Mouse (Mus musculus) heart, embryonic 13.5 days (tissue): ENCODE data around the gene Arhgap31. TPM values are rescaled to one million over a fixed set of nuclear protein-coding genes. Genes with fewer than 3 reads are reported as not detected.
A peak's percentile ranks its signal among the peaks of the same experiment; 100 is the strongest.

Experiments used
- ATAC-seq: fragments of 200-750 bp; cut with Nextera tagmentation; 2 replicates; pipeline ENCODE4 v1.8.0; 2017; ENCODE audit warnings: moderate TSS enrichment; ENCODE audit not compliant: insufficient number of reproducible peaks, low FRiP score, low TSS enrichment; ENCODE audit errors: extremely low read depth
- H3K27ac ChIP-seq: fragments of 300-500 bp; sonication (generic); replicated peaks from 2 replicates; pipeline ENCODE4 v1.5.1; 2015; ENCODE audit warnings: moderate library complexity, mild to moderate bottlenecking, inconsistent platforms
- H3K27me3 ChIP-seq: fragments of 300-500 bp; sonication (generic); replicated peaks from 2 replicates; pipeline ENCODE4 v1.6.1; 2015; ENCODE audit warnings: mild to moderate bottlenecking, inconsistent platforms
- H3K36me3 ChIP-seq: fragments of 300-500 bp; sonication (generic); 2 replicates; pipeline ENCODE4 v1.6.1; 2015; ENCODE audit warnings: mild to moderate bottlenecking, inconsistent platforms
- H3K4me1 ChIP-seq: fragments of 300-500 bp; sonication (generic); 2 replicates; pipeline ENCODE4 v1.6.1; 2015; ENCODE audit warnings: inconsistent platforms
- H3K4me2 ChIP-seq: fragments of 300-500 bp; sonication (generic); 2 replicates; pipeline ENCODE4 v1.6.1; 2015; ENCODE audit warnings: inconsistent platforms, mild to moderate bottlenecking, moderate library complexity
- H3K4me3 ChIP-seq: fragments of 300-500 bp; sonication (generic); 2 replicates; pipeline ENCODE4 v1.5.1; 2015; ENCODE audit warnings: moderate library complexity, mild to moderate bottlenecking, inconsistent platforms
- H3K9ac ChIP-seq: fragments of 300-500 bp; sonication (generic); 2 replicates; pipeline ENCODE4 v1.6.1; 2015; ENCODE audit warnings: inconsistent platforms, mild to moderate bottlenecking, moderate library complexity
- H3K9me3 ChIP-seq: fragments of 300-500 bp; sonication (generic); 2 replicates; pipeline ENCODE4 v1.6.1; 2016; ENCODE audit warnings: inconsistent platforms
- WGBS: fragments of 180-500 bp; shearing (Covaris S2); methylation state at CpG from one replicate; pipeline ENCODE4 v1.1.7; 2015; ENCODE audit warnings: mixed read lengths; 5-methylcytosine and 5-hydroxymethylcytosine counted together
- polyA plus RNA-seq: library from polyadenylated mRNA; unstranded; fragments of >200 nt; fragmentation: Nextera tagmentation; extraction: Ambion mirVana; gene quantifications from 2 replicates; pipeline ENCODE4 v1.2.1, GENCODE M21; 2015

Gene Arhgap31
- polyA plus RNA-seq, 1 experiment from 2014 or later = 27.9 TPM

DNA sequence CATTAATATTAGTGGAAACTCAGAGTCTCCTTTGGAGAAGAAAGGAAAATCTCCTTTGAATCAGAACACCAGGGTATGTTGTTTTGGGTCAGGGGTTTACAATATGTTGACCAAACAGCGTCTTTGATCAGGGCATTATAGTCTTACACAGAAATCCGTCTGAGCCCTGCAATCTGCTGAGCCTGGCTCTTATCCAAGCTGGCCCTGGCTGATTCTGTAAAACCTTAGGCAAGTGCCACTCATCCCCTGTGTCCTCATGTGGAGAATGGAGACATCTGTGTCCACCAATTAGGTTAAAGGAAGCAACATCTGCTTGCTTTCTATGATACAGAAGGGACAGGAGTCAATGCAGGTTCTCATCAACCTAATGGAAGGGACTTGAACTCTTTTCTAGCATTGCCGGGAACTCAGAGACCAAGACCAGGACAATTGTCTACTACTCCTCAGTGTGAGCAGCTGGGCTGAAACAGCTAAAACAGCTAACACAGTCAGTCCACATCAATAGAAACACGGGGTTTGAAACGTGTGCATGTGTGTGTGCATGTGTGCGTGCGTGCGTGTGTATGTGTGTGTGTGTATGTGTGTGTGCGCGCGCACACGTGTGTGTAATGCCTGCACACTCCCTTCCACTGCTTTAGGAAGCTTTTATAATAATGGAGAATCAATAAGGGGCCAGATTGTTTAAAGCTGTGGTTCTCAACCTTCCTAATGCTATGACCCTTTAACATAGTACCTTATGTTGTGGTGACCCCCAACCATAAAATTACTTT is 42.3 kb downstream of the Arhgap31 start:
- Histone ChIP-seq H3K4me3 (no peak overlapping the region), H3K9ac (peak overlapping the region; percentile 52; the same call in 1 of the 2 replicates), H3K4me2 (no peak overlapping the region), H3K27ac (peak overlapping the region; percentile 84; the same call in 1 of the 2 replicates), H3K9me3 (no peaks in the 10 kb centered on the region), H3K4me1 (peaks cover 95% of the 10 kb centered on the region), H3K36me3 (peaks cover 19% of the 10 kb centered on the region), H3K27me3 (no peaks in the 10 kb centered on the region)
- ATAC-seq = no peak
- 82% methylated on average over 12 of the region's 12 CpGs for WGBS

GRCm38 (mm10) chr16:38668871-38669675 is 44.0 kb downstream of the Arhgap31 start:
- Histone ChIP-seq H3K4me3 (no peak overlapping the region), H3K27me3 (no peaks in the 10 kb centered on the region), H3K36me3 (peaks cover 9% of the 10 kb centered on the region), H3K27ac (peak overlapping the region; percentile 61), H3K9ac (0 out of 2 replicates have a peak overlapping the region, but pooled peaks have one; percentile 1), H3K4me2 (no peak overlapping the region), H3K9me3 (no peaks in the 10 kb centered on the region), H3K4me1 (peaks cover 85% of the 10 kb centered on the region)
- ATAC-seq = no peak
- WGBS = 75% methylated on average over 8 of the region's 8 CpGs

- Histone ChIP-seq H3K9ac (no peak overlapping the region), H3K27me3 (no peaks in the 10 kb centered on the region), H3K4me3 (no peak overlapping the region), H3K4me2 (no peak overlapping the region), H3K27ac (0 out of 2 replicates have a peak overlapping the region, but pooled peaks have one; percentile 33), H3K36me3 (peaks cover 17% of the 10 kb centered on the region), H3K4me1 (peaks cover 67% of the 10 kb centered on the region), H3K9me3 (no peaks in the 10 kb centered on the region)
- WGBS = 77% methylated on average over 4 of the region's 4 CpGs
- ATAC-seq = no peak
Observed at GRCm38 (mm10) chr16:38666523-38666922, 46.6 kb downstream of the Arhgap31 start.

GRCm38 (mm10) chr16:38666016-38666415 is 47.1 kb downstream of the Arhgap31 start:
- WGBS = 72% methylated on average over 2 of the region's 2 CpGs

DNA sequence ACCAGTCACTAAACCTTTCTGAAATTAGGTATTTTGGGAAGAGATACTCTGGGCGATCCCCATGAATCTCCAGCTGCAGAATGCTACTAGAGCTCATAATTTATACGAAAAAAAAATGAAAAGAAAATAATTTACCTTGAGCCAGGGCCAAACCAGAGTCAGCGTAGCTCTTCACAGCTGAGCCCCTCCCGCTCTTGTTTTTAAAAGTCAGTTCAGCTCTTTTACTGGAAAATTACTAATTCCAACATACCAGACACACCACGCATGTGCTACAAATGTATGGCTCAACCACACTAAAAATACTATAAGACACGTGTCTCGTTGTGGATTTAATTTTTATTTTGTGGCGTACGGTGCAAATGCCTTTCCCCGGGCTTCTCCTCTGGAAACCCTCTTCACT is 50.5 kb downstream of the Arhgap31 start:
- H3K4me3 ChIP-seq = no peak overlapping the region
- no peaks in the 10 kb centered on the region for H3K27me3 ChIP-seq
- H3K27ac ChIP-seq = no peak overlapping the region
- no peak for ATAC-seq
- no peak overlapping the region for H3K4me2 ChIP-seq
- no peak overlapping the region for H3K9ac ChIP-seq
- WGBS = 85% methylated on average over 10 of the region's 10 CpGs
- H3K36me3 ChIP-seq = peaks cover 21% of the 10 kb centered on the region
- H3K4me1 ChIP-seq = peaks cover 57% of the 10 kb centered on the region
- no peaks in the 10 kb centered on the region for H3K9me3 ChIP-seq

More at GRCm38 (mm10) chr16:38666016-38666415, 47.1 kb downstream of the Arhgap31 start:
- Histone ChIP-seq H3K9me3 (no peaks in the 10 kb centered on the region), H3K4me3 (no peak overlapping the region), H3K27ac (0 out of 2 replicates have a peak overlapping the region, but pooled peaks have one; percentile 33), H3K36me3 (peaks cover 21% of the 10 kb centered on the region), H3K4me1 (peaks cover 64% of the 10 kb centered on the region), H3K27me3 (no peaks in the 10 kb centered on the region), H3K9ac (no peak overlapping the region), H3K4me2 (no peak overlapping the region)
- no peak for ATAC-seq

GRCm38 (mm10) chr16:38654308-38654707 is 58.8 kb downstream of the Arhgap31 start:
- Histone ChIP-seq H3K4me3 (peak overlapping the region; percentile 17; the same call in 1 of the 2 replicates), H3K4me1 (peaks cover 73% of the 10 kb centered on the region), H3K27me3 (no peaks in the 10 kb centered on the region), H3K27ac (peak overlapping the region; percentile 97), H3K9ac (peak overlapping the region; percentile 77), H3K4me2 (peak overlapping the region; percentile 59), H3K36me3 (no peaks in the 10 kb centered on the region), H3K9me3 (no peaks in the 10 kb centered on the region)
- WGBS = 31% methylated on average over 4 of the region's 4 CpGs
- no peak for ATAC-seq

DNA sequence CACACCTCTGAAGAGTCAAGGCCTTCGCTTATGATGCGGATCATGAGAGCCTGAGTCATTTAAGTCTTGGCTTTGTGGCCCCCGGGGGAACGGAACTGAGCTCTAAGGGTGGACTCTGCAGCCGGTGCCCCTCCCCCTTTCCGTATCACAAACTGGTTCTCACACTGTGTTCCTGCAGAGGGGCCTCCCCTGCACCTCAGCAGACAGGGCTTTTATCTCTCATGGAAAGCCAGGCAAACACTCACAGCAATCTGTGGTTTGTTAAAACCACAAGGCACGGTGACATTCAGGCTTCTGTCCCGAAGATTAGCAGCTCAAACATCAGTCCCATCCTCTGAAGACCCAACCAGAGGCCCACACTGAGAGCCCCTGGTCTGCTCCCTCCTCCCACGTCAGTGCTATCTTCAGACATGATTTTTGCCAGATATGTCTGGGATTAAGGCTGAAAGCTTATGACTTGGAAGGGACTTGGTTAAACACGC is 59.6 kb downstream of the Arhgap31 start:
- Histone ChIP-seq H3K9ac (peak overlapping the region; percentile 77), H3K9me3 (no peaks in the 10 kb centered on the region)
- peak; percentile 79; the same call in 1 of the 2 replicates for ATAC-seq

GRCm38 (mm10) chr16:38652653-38653052 is 60.4 kb downstream of the Arhgap31 start:
- no peak for ATAC-seq
- WGBS = 53% methylated on average over 5 of the region's 5 CpGs
- Histone ChIP-seq H3K36me3 (no peaks in the 10 kb centered on the region), H3K27ac (peak overlapping the region; percentile 97), H3K9me3 (no peaks in the 10 kb centered on the region), H3K9ac (peak overlapping the region; percentile 77; the same call in 1 of the 2 replicates), H3K4me2 (peak overlapping the region; percentile 59), H3K4me3 (no peak overlapping the region), H3K4me1 (peaks cover 80% of the 10 kb centered on the region), H3K27me3 (no peaks in the 10 kb centered on the region)

More for the DNA sequence above, 59.6 kb downstream of the Arhgap31 start:
- Histone ChIP-seq H3K36me3 (no peaks in the 10 kb centered on the region), H3K4me2 (peak overlapping the region; percentile 59), H3K4me1 (peaks cover 76% of the 10 kb centered on the region), H3K4me3 (peak overlapping the region; percentile 17), H3K27me3 (no peaks in the 10 kb centered on the region), H3K27ac (peak overlapping the region; percentile 97)
- 1% methylated on average over 10 of the region's 10 CpGs for WGBS

- Histone ChIP-seq H3K27ac (peak overlapping the region; percentile 97), H3K9me3 (no peaks in the 10 kb centered on the region), H3K4me3 (no peak overlapping the region), H3K9ac (peak overlapping the region; percentile 50; the same call in 1 of the 2 replicates), H3K4me2 (peak overlapping the region; percentile 43), H3K4me1 (peaks cover 80% of the 10 kb centered on the region), H3K36me3 (no peaks in the 10 kb centered on the region), H3K27me3 (no peaks in the 10 kb centered on the region)
- WGBS = 51% methylated on average over 10 of the region's 10 CpGs
- ATAC-seq = no peak
Observed at GRCm38 (mm10) chr16:38651721-38652231, 61.3 kb downstream of the Arhgap31 start.

- Histone ChIP-seq H3K4me3 (no peak overlapping the region), H3K9me3 (no peaks in the 10 kb centered on the region), H3K9ac (no peak overlapping the region), H3K4me1 (peaks cover 80% of the 10 kb centered on the region), H3K27me3 (no peaks in the 10 kb centered on the region), H3K4me2 (peak overlapping the region; percentile 43), H3K36me3 (no peaks in the 10 kb centered on the region), H3K27ac (peak overlapping the region; percentile 97)
- WGBS = 69% methylated on average over 12 of the region's 12 CpGs
- ATAC-seq = no peak
Observed at GRCm38 (mm10) chr16:38651306-38651705, 61.8 kb downstream of the Arhgap31 start.

DNA sequence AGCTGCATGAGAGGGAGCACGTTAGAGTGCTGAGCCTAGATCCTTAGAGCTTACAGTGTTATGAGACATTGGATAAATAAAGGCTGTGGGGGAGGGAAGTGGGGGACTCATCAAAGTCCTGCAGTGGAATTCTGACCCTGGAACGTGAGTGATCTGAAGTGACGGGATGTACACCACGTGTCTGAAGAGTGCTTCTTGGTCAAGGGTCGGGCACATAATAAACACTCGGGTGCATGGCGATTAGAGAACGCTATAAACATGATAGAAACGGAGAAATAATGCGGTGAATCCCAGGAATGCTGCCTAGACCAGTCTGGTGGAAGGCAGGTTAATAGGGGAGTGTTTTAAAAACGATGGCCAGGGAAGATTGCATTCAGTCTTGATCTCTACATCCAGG is 63.6 kb downstream of the Arhgap31 start:
- no peaks in the 10 kb centered on the region for H3K27me3 ChIP-seq
- 30% methylated on average over 11 of the region's 11 CpGs for WGBS
- peak overlapping the region; percentile 7; the same call in 1 of the 2 replicates for H3K4me2 ChIP-seq
- no peaks in the 10 kb centered on the region for H3K9me3 ChIP-seq
- H3K9ac ChIP-seq = peak overlapping the region; percentile 45; the same call in 1 of the 2 replicates
- peak overlapping the region; percentile 64 for H3K27ac ChIP-seq
- no peak for ATAC-seq
- no peaks in the 10 kb centered on the region for H3K36me3 ChIP-seq
- H3K4me1 ChIP-seq = peaks cover 79% of the 10 kb centered on the region
- H3K4me3 ChIP-seq = no peak overlapping the region
